Comparison of ENCODE assay signal across 8 mouse cellular contexts in genomic region chr2:151979470-151980354, GRCm38 (mm10). TPM values are rescaled to one million over a fixed set of nuclear protein-coding genes. Genes with fewer than 3 reads are reported as not detected.
A peak's percentile ranks its signal among the peaks of the same experiment; 100 is the strongest.
DNase-seq lines count a peak whose midpoint lies in the region; ATAC-seq and TF ChIP-seq lines count a peak whose summit lies in the region.

Fam110a (minus strand) TSS chr2:151980219.

- no peaks in the 10 kb centered on the region for H3K27me3 ChIP-seq in MEL (ENCODE audit: control insufficient read depth in 1 of 2, insufficient read depth in 2 of 2, low read length in 2 of 2)
- no peaks in the 10 kb centered on the region for H3K27me3 ChIP-seq in neural tube, embryonic 15.5 days (replicated peaks)

- peak within 1 kb of the TSS; percentile 87 for H3K4me2 ChIP-seq in neural tube, embryonic 15.5 days

- peaks cover 0 to 2% of the 10 kb centered on the region in 2 experiments; a peak in 1 of 4 replicates for H3K36me3 ChIP-seq in MEL (ENCODE audit: control insufficient read depth in 1 of 2, insufficient read depth in 2 of 2, low read length in 2 of 2)
- no peaks in the 10 kb centered on the region for H3K36me3 ChIP-seq in neural tube, embryonic 15.5 days

- DNase-seq in MEL (ENCODE audit: low read depth, low spot score): peak; percentile 87
- DNase-seq in cerebellum, adult 8-10 months: peak; percentile 82
- DNase-seq in forelimb bud, embryonic 11.5 days (ENCODE audit: low read depth, low spot score): peak; percentile 79
- DNase-seq in heart, postnatal 4 days: peak; percentile 93
- peak; percentile 92 to 93 for DNase-seq in layer of hippocampus, adult 2 months (ENCODE audit: low spot score in 2 of 2)
- DNase-seq in lung, adult 2 months: peak; percentile 90
- peak; percentile 94 for DNase-seq in testis, postnatal 10 days (ENCODE audit: low spot score)

- H3K4me3 ChIP-seq in MEL (ENCODE audit: control insufficient read depth in 1 of 2, insufficient read depth in 1 of 2, low read depth in 2 of 2, low read length in 2 of 2): peak within 1 kb of the TSS; percentile 64 to 79
- H3K4me3 ChIP-seq in layer of hippocampus, adult 2 months: peak within 1 kb of the TSS; percentile 66
- H3K4me3 ChIP-seq in lung, adult 2 months (replicated peaks; ENCODE audit: extremely low read depth, low read depth, low read length): peak within 1 kb of the TSS; percentile 71
- peak within 1 kb of the TSS; percentile 75 for H3K4me3 ChIP-seq in neural tube, embryonic 15.5 days (replicated peaks)

- H3K4me1 ChIP-seq in MEL (ENCODE audit: control insufficient read depth in 1 of 2, insufficient read depth in 2 of 2, low read length in 2 of 2): peaks cover 0 to 22% of the 10 kb centered on the region in 2 experiments; a peak in 2 of 4 replicates
- H3K4me1 ChIP-seq in lung, adult 2 months (ENCODE audit: control insufficient read depth, insufficient read depth, low read length): peaks cover 20% of the 10 kb centered on the region
- H3K4me1 ChIP-seq in neural tube, embryonic 15.5 days: peaks cover 30% of the 10 kb centered on the region

- 1% methylated on average over 46 of the region's 46 CpGs for WGBS in lung, adult 2 months
- WGBS in neural tube, embryonic 15.5 days: 0% methylated on average over 46 of the region's 46 CpGs

- TF ChIP-seq EP300 in MEL (IDR thresholded peaks at IDR 0.05; ENCODE audit: low read depth in 1 of 2, low read length in 2 of 2): no peak

- ATAC-seq in neural tube, embryonic 15.5 days (ENCODE audit: low FRiP score): peak; percentile 92

- TF ChIP-seq POLR2A in MEL (IDR thresholded peaks at IDR 0.05; ENCODE audit: control insufficient read depth in 1 of 2, insufficient read depth in 1 of 2, low read depth in 1 of 2, low read length in 2 of 2, poor library complexity in 1 of 2): peak in 1 of 2 experiments; percentile 70; a peak in 1 of 4 replicates
- TF ChIP-seq POLR2A in lung, adult 2 months (IDR thresholded peaks at IDR 0.05; ENCODE audit: borderline replicate concordance, extremely low read depth, low read depth, low read length): peak; percentile 71; the same call in 1 of the 2 replicates

- H3K9ac ChIP-seq in MEL (ENCODE audit: control insufficient read depth, low read depth, low read length, poor library complexity, severe bottlenecking): peak within 1 kb of the TSS; percentile 83
- H3K9ac ChIP-seq in neural tube, embryonic 15.5 days (replicated peaks): peak within 1 kb of the TSS; percentile 75

- TF ChIP-seq RAD21 in MEL (IDR thresholded peaks at IDR 0.05; ENCODE audit: low read depth, low read length): no peak

- no peak within 1 kb of the TSS for H3K27ac ChIP-seq in MEL (ENCODE audit: control insufficient read depth, low read depth, low read length)
- H3K27ac ChIP-seq in layer of hippocampus, adult 2 months: peak within 1 kb of the TSS; percentile 93
- peak within 1 kb of the TSS; percentile 74 for H3K27ac ChIP-seq in neural tube, embryonic 15.5 days (replicated peaks)

- no peaks in the 10 kb centered on the region for H3K9me3 ChIP-seq in MEL (replicated peaks; ENCODE audit: insufficient read depth, low read length)
- no peaks in the 10 kb centered on the region for H3K9me3 ChIP-seq in neural tube, embryonic 15.5 days (replicated peaks)

- peaks cover 7% of the 10 kb centered on the region for H3K79me2 ChIP-seq in MEL (ENCODE audit: control insufficient read depth, insufficient read depth, low read length, poor library complexity)

- no peak for TF ChIP-seq CTCF in MEL (IDR thresholded peaks at IDR 0.05 in 2 of 3, conservative IDR thresholded peaks at IDR 0.05 in 1 of 3; ENCODE audit: control insufficient read depth in 1 of 3, insufficient read depth in 1 of 3, low read depth in 2 of 3, low read length in 3 of 3, poor library complexity in 1 of 3, severe bottlenecking in 1 of 3)
- no peak for TF ChIP-seq CTCF in layer of hippocampus, adult 2 months (conservative IDR thresholded peaks at IDR 0.05)
- no peak for TF ChIP-seq CTCF in lung, adult 2 months (IDR thresholded peaks at IDR 0.05; ENCODE audit: insufficient read depth, low read length)

TF ChIP-seq in MEL, 35 proteins besides CTCF, POLR2A, EP300 and RAD21:
- TF ChIP-seq TBP (IDR thresholded peaks at IDR 0.05; ENCODE audit: low read depth, low read length) (no peak), MXI1 (IDR thresholded peaks at IDR 0.05; ENCODE audit: low read depth, low read length) (peak; percentile 60), HCFC1 (IDR thresholded peaks at IDR 0.05; ENCODE audit: low read depth, low read length) (peak; percentile 76), NELFE (IDR thresholded peaks at IDR 0.05; ENCODE audit: low read depth, low read length) (peak; percentile 42; the same call in 1 of the 2 replicates), ELF1 (IDR thresholded peaks at IDR 0.05; ENCODE audit: low read depth, low read length) (peak; percentile 93), MAFK (IDR thresholded peaks at IDR 0.05; ENCODE audit: borderline replicate concordance, low read depth, low read length) (no peak), SIN3A (IDR thresholded peaks at IDR 0.05; ENCODE audit: low read length) (peak; percentile 88)

RNA-seq across cellular contexts. Expression of gene Fam110a, which starts in this region (rescaled TPM):
- total RNA-seq in MEL (2012; rRNA removed): 5.7 TPM in 2 replicates
- 10 to 100 TPM in 1 of 2 experiments, not detected in 1; 10.8 TPM for polyA plus RNA-seq in MEL (2012; ENCODE audit: insufficient read depth in 1 of 2, insufficient read length in 2 of 2, low read depth in 1 of 2, low replicate concordance in 2 of 2, missing spikeins in 1 of 2)
- total RNA-seq in heart, postnatal 4 days (2021): 1 to 10 TPM; 8.2 to 8.6 TPM
- total RNA-seq in layer of hippocampus, adult 2 months (2021): 1 to 10 TPM; 7.8 to 8.0 TPM
- polyA plus RNA-seq in lung, adult 2 months (2012; rRNA removed): 41.1 and 42.1 TPM in 2 replicates
- 31.3 and 32.0 TPM in 2 replicates for polyA plus RNA-seq in neural tube, embryonic 15.5 days (2015; fragmentation: Nextera tagmentation; extraction: Ambion mirVana)
